Mouse (Mus musculus): ENCODE data around the gene Serpina1d. TPM values are rescaled to one million over a fixed set of nuclear protein-coding genes. Genes with fewer than 3 reads are reported as not detected.
"Not testable (repeated sequence)": the region's sequence is repeated elsewhere in the genome, so short reads cannot be mapped to it uniquely, and the experiment has no call there.

Gene Serpina1d
- polyA plus RNA-seq (2014; fragmentation: Nextera tagmentation; extraction: Ambion mirVana): 0.22 TPM in 1 of 2 replicates, not detected in the other

DNA sequence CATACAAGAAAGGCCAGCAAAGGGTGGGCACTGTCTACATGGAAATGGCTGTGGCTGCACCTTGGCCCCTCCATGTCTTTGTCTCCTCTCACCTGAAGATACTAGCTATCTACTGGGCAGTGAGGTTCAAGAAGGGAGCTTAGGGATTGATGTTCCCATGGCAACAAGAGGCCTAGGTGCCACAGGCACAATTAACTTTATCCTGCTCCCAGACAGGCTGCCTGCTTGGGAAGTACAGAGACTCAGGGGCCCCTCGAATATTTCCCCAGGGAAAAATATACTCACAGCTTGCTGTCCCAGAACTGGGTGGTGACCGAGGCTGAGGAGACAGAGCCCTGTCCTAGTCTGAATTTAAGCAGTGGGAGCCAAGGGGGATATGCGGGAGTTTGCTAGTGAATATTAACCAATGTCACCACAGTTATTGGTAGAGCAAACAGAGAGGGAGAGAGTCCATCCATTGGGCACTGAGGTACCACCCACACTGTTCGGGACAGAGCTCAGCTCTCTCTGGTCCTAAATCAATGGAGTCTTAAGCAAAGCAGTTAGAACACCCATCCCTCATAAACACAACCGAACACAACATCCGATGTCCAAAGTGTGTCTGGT, at the start of gene Serpina1d:
TSS of gene Serpina1d (minus strand) at position 347 of the 606 bp plus-strand sequence.
- not testable (repeated sequence) for H3K4me1 ChIP-seq (ENCODE audit: control insufficient read depth, insufficient read depth, low read length); H3K27ac ChIP-seq (ENCODE audit: low read length); H3K9ac ChIP-seq (replicated peaks; ENCODE audit: low read depth, low read length); H3K36me3 ChIP-seq (ENCODE audit: control insufficient read depth, insufficient read depth, low read length); H3K4me3 ChIP-seq (ENCODE audit: low read depth, low read length); H3K27me3 ChIP-seq (ENCODE audit: control insufficient read depth, insufficient read depth, low read length); ATAC-seq (ENCODE audit: insufficient number of reproducible peaks, insufficient read depth, low FRiP score, low read depth); H3K9me3 ChIP-seq (ENCODE audit: control insufficient read depth, low read depth, low read length); H3K4me2 ChIP-seq (replicated peaks; ENCODE audit: low read depth, low read length)
- WGBS: 85% methylated on average over 6 of the region's 6 CpGs

- WGBS: 64% methylated on average over 1 of the region's 1 CpGs
- H3K4me2 ChIP-seq (replicated peaks; ENCODE audit: low read depth, low read length); H3K4me3 ChIP-seq (ENCODE audit: low read depth, low read length); ATAC-seq (ENCODE audit: insufficient number of reproducible peaks, insufficient read depth, low FRiP score, low read depth); H3K27me3 ChIP-seq (ENCODE audit: control insufficient read depth, insufficient read depth, low read length); H3K27ac ChIP-seq (ENCODE audit: low read length); H3K9ac ChIP-seq (replicated peaks; ENCODE audit: low read depth, low read length); H3K9me3 ChIP-seq (ENCODE audit: control insufficient read depth, low read depth, low read length); H3K36me3 ChIP-seq (ENCODE audit: control insufficient read depth, insufficient read depth, low read length); H3K4me1 ChIP-seq (ENCODE audit: control insufficient read depth, insufficient read depth, low read length): not testable (repeated sequence)
Measured at GRCm38 (mm10) chr12:103770597-103770996, 2.8 kb downstream of the Serpina1d start.

GRCm38 (mm10) chr12:103763083-103763482, 10.3 kb downstream of the Serpina1d start:
- not testable (repeated sequence) for H3K9me3 ChIP-seq (ENCODE audit: control insufficient read depth, low read depth, low read length); H3K4me1 ChIP-seq (ENCODE audit: control insufficient read depth, insufficient read depth, low read length); H3K4me2 ChIP-seq (replicated peaks; ENCODE audit: low read depth, low read length); H3K27ac ChIP-seq (ENCODE audit: low read length); H3K9ac ChIP-seq (replicated peaks; ENCODE audit: low read depth, low read length); ATAC-seq (ENCODE audit: insufficient number of reproducible peaks, insufficient read depth, low FRiP score, low read depth); H3K36me3 ChIP-seq (ENCODE audit: control insufficient read depth, insufficient read depth, low read length); H3K4me3 ChIP-seq (ENCODE audit: low read depth, low read length); H3K27me3 ChIP-seq (ENCODE audit: control insufficient read depth, insufficient read depth, low read length)
- 69% methylated on average over 3 of the region's 3 CpGs for WGBS

- H3K27ac ChIP-seq (ENCODE audit: low read length); H3K4me2 ChIP-seq (replicated peaks; ENCODE audit: low read depth, low read length); H3K4me3 ChIP-seq (ENCODE audit: low read depth, low read length); H3K4me1 ChIP-seq (ENCODE audit: control insufficient read depth, insufficient read depth, low read length); H3K36me3 ChIP-seq (ENCODE audit: control insufficient read depth, insufficient read depth, low read length); H3K9me3 ChIP-seq (ENCODE audit: control insufficient read depth, low read depth, low read length); ATAC-seq (ENCODE audit: insufficient number of reproducible peaks, insufficient read depth, low FRiP score, low read depth); H3K9ac ChIP-seq (replicated peaks; ENCODE audit: low read depth, low read length); H3K27me3 ChIP-seq (ENCODE audit: control insufficient read depth, insufficient read depth, low read length): not testable (repeated sequence)
- WGBS: 86% methylated on average over 3 of the region's 3 CpGs
Measured at GRCm38 (mm10) chr12:103760316-103760715, 13.1 kb downstream of the Serpina1d start.

DNA sequence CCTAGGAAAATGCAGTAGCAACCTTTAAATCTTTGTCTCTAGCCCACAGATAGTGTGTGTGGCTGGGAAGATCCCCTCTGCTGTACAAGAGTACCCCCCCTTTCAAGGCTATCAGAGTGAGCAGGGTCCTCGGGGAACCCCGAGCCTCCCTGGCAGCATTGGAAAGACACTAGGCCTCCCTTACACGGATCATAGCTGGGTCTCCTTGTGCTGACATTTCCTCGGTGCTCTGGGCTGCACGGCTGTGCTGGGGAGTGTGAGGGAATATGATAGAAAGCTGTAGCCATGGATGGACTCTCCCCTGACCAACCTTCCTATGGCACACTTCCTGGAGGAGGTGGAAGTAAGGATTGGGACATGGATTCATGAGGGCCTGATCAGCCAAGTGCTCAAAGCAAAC, 27.4 kb downstream of the Serpina1d start:
- not testable (repeated sequence) for H3K9me3 ChIP-seq (ENCODE audit: control insufficient read depth, low read depth, low read length); H3K4me3 ChIP-seq (ENCODE audit: low read depth, low read length); H3K9ac ChIP-seq (replicated peaks; ENCODE audit: low read depth, low read length); H3K36me3 ChIP-seq (ENCODE audit: control insufficient read depth, insufficient read depth, low read length); H3K4me2 ChIP-seq (replicated peaks; ENCODE audit: low read depth, low read length); H3K4me1 ChIP-seq (ENCODE audit: control insufficient read depth, insufficient read depth, low read length); H3K27me3 ChIP-seq (ENCODE audit: control insufficient read depth, insufficient read depth, low read length); ATAC-seq (ENCODE audit: insufficient number of reproducible peaks, insufficient read depth, low FRiP score, low read depth); H3K27ac ChIP-seq (ENCODE audit: low read length)
- 78% methylated on average over 5 of the region's 5 CpGs for WGBS

GRCm38 (mm10) chr12:103737791-103738580, 35.4 kb downstream of the Serpina1d start:
- not testable (repeated sequence) for H3K4me3 ChIP-seq (ENCODE audit: low read depth, low read length); H3K4me2 ChIP-seq (replicated peaks; ENCODE audit: low read depth, low read length); H3K27ac ChIP-seq (ENCODE audit: low read length); H3K36me3 ChIP-seq (ENCODE audit: control insufficient read depth, insufficient read depth, low read length); H3K4me1 ChIP-seq (ENCODE audit: control insufficient read depth, insufficient read depth, low read length); ATAC-seq (ENCODE audit: insufficient number of reproducible peaks, insufficient read depth, low FRiP score, low read depth); H3K27me3 ChIP-seq (ENCODE audit: control insufficient read depth, insufficient read depth, low read length); H3K9me3 ChIP-seq (ENCODE audit: control insufficient read depth, low read depth, low read length); H3K9ac ChIP-seq (replicated peaks; ENCODE audit: low read depth, low read length)
- WGBS: 67% methylated on average over 5 of the region's 6 CpGs

DNA sequence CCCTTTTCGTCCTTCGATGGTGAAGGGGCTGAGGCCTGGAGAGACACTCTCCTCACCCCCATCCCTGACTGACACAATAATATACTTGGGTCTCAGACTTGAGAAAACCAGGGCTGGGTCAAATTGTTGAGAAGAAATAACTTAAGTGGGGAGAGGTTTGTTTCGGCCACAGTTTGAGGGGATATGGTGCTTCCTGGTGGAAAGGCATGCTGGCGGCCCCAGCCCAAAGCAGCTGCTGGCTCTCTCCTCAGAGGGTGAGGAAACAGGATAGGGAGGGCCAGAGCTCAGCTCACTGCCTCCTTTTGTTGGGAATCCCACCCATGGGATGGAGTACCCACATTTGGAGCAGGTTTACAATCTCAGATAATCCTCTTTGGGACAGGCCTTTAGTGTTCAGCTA, 37.8 kb downstream of the Serpina1d start:
- ATAC-seq (ENCODE audit: insufficient number of reproducible peaks, insufficient read depth, low FRiP score, low read depth); H3K27ac ChIP-seq (ENCODE audit: low read length); H3K27me3 ChIP-seq (ENCODE audit: control insufficient read depth, insufficient read depth, low read length); H3K9ac ChIP-seq (replicated peaks; ENCODE audit: low read depth, low read length); H3K4me2 ChIP-seq (replicated peaks; ENCODE audit: low read depth, low read length); H3K4me1 ChIP-seq (ENCODE audit: control insufficient read depth, insufficient read depth, low read length); H3K36me3 ChIP-seq (ENCODE audit: control insufficient read depth, insufficient read depth, low read length); H3K9me3 ChIP-seq (ENCODE audit: control insufficient read depth, low read depth, low read length); H3K4me3 ChIP-seq (ENCODE audit: low read depth, low read length): not testable (repeated sequence)
- 78% methylated on average over 4 of the region's 4 CpGs for WGBS

DNA sequence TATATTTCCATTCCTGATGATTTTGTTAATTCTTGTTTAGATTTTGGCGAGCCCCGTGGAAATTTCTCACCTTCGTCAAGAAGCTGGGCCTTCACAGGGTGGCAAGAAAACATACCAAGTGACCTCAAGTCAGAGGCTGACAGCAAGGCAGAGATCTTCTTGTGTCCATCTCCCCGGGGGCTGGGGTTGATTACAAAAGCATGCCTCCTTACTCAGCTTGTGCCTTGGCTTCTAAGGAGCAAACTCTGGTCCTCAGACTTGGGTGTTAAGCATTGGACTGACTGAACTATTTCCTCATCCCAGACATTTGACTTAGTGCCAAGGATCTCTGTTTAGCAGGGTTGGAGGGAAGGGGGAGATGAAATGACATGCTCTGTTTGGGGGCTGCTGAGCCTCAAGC, 38.3 kb downstream of the Serpina1d start:
- H3K27me3 ChIP-seq (ENCODE audit: control insufficient read depth, insufficient read depth, low read length); ATAC-seq (ENCODE audit: insufficient number of reproducible peaks, insufficient read depth, low FRiP score, low read depth); H3K27ac ChIP-seq (ENCODE audit: low read length); H3K4me2 ChIP-seq (replicated peaks; ENCODE audit: low read depth, low read length); H3K9ac ChIP-seq (replicated peaks; ENCODE audit: low read depth, low read length); H3K4me3 ChIP-seq (ENCODE audit: low read depth, low read length); H3K9me3 ChIP-seq (ENCODE audit: control insufficient read depth, low read depth, low read length); H3K4me1 ChIP-seq (ENCODE audit: control insufficient read depth, insufficient read depth, low read length); H3K36me3 ChIP-seq (ENCODE audit: control insufficient read depth, insufficient read depth, low read length): not testable (repeated sequence)
- WGBS: 83% methylated on average over 4 of the region's 4 CpGs
